Mouse (Mus musculus) layer of hippocampus, postnatal 36 days (tissue): ENCODE data around the gene Tmem192. TPM values are rescaled to one million over a fixed set of nuclear protein-coding genes. Genes with fewer than 3 reads are reported as not detected.

Source experiments
- DNase-seq, 2 experiments: peaks; one replicate each; pipeline ENCODE4 v3.0.0; 2022
- total RNA-seq, 2 experiments: library from RNA; stranded (reverse); gene quantifications; 2 replicates each; pipeline ENCODE4 v1.2.3; 2021

The Tmem192 gene
- total RNA-seq, result 10 to 100 TPM; 22.1 to 22.9 TPM

DNA sequence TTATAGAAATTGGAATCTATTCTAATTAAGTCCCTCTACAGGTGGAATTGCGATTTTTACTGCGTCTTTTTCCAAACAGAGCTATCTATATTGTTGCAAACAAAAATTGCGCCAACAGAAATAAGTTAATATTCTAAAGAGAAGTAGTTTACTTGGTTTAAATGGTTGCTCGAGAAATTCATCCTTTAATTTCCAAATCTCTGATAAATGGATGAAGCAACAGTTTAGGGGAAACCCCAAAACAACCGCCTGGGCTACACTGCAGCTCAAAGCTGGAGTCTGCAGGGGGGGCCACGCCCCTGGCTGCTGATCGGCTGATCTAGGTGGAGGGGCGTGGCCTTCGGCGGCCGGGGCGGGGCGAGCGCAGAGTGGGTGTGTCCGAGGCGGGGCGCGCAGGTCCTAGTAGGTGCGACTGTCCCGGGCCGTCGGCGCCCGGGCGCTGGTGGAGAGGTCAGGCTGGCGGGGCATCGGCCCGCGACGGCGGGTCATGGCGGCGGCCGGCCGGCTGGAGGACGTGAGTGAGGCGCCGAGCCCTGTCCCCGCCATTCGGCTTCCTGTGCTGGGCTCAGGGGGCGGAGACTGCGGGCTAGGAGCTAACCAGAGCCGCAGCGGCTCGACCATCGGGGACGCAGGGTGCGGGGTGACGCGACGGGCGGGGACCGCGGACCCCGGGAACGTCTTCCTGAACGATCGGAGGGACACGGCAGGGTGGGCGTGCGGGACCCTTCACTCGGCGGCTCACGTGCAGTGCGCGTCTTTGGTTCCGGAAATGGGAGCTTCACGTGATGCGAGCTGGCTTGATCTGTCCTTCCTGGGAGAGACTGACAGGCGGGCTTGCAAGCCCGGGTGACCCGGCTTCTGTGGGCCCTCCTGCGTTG is at the start of gene Tmem192:
Gene Tmem192 (plus strand): TSS at position 366 of the 878 bp plus-strand sequence.
- peak; percentile 93 to 94 for DNase-seq

- DNase-seq, result no peak
Measured at GRCm38 (mm10) chr8:64898710-64899109, 48.3 kb upstream of the Tmem192 start.

GRCm38 (mm10) chr8:64900645-64901044 is 46.3 kb upstream of the Tmem192 start:
- no peak for DNase-seq

GRCm38 (mm10) chr8:64901527-64902156 is 45.3 kb upstream of the Tmem192 start:
- no peak for DNase-seq

GRCm38 (mm10) chr8:64902191-64902590 is 44.8 kb upstream of the Tmem192 start:
- no peak for DNase-seq

GRCm38 (mm10) chr8:64903778-64904177 is 43.2 kb upstream of the Tmem192 start:
- no peak for DNase-seq

DNA sequence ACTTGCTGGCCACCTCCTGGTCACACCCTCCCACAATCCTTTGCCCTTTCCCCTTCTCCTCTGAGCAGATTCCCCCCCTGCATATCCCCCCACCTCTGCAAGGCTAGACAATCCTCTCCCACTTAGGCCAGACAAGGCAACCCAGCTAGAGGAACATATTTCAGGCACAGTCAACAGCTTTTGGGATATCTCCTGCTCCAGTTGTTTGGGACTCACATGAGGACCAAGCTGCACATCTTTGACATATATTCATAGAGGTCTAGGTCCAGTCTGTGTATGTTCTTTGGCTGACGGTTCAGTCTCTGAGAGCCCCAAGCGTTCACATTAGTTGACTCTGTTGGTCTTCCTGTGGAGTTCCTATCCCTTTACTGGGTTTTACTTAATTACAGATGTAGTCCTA is 37.0 kb upstream of the Tmem192 start:
- no peak for DNase-seq

GRCm38 (mm10) chr8:64916793-64917192 is 30.2 kb upstream of the Tmem192 start:
- no peak for DNase-seq

DNA sequence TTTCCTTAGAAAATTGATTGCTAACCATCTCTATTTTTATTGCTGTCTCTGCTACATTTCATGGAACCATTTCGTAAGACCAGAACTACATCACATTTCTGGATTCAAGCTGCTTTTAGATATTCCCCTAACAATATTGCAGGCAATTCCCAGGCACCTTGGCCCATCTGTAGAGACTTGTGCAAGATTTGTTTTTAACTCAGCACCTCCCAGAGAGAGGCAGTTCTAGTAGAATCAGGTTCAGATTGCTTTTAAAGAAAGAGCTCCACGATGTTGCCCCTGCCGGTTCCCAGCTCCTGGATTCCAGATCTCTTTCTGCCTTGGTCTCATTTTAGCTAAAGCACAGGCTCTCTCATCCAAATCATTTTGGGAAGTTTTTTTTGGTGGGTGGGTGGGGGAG is 23.7 kb upstream of the Tmem192 start:
- DNase-seq, result no peak

- no peak for DNase-seq
Measured at GRCm38 (mm10) chr8:64925762-64926161, 21.2 kb upstream of the Tmem192 start.

GRCm38 (mm10) chr8:64926355-64926754 is 20.6 kb upstream of the Tmem192 start:
- DNase-seq, result no peak

GRCm38 (mm10) chr8:64928938-64929337 is 18.0 kb upstream of the Tmem192 start:
- no peak for DNase-seq

DNA sequence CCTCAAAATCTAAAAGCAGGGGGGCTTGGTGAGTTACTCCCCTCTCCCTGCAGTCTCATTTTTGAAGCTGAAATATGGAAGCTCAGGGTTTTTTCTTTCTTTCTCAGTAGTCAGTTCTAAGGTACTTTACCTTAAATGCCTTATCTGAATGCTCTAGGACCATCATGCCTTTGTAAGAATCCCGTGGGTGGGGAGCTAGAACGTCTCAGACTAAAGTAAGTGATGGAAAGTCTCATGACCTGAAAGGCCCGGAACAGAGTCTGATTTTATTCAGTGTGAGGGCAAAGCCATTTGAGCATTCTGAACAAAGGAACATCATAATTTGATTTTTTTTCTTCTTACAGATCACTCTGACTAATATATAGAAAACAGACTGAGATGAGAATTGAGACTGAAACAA is 12.0 kb upstream of the Tmem192 start:
- DNase-seq, result no peak

GRCm38 (mm10) chr8:64941019-64941418 is 6.0 kb upstream of the Tmem192 start:
- no peak for DNase-seq

DNA sequence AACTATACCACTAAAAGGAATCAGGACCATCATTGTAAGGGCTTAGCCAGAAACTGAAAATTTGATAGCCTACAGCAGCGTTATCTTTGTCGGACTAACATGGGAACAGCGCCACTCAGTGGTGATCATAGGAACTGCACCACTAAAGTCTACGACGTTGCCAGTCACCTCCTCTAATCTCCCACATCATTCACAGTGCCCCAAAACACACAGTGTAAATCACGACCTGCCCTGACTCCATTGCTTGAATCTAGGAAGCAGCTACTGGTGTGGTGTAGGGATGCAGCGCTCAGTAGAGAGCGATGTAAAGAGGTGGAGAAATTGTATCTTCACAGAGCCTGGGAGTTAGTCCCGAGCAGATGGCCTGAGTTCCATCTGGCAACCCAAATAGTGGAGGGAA is 5.5 kb upstream of the Tmem192 start:
- peak; percentile 80 to 84 for DNase-seq

- DNase-seq, result peak in 1 of 2 experiments; percentile 15
Measured at GRCm38 (mm10) chr8:64942946-64943345, 4.0 kb upstream of the Tmem192 start.

- no peak for DNase-seq
Measured at GRCm38 (mm10) chr8:64944831-64945230, 2.2 kb upstream of the Tmem192 start.

- no peak for DNase-seq
Measured at GRCm38 (mm10) chr8:64945606-64946005, 1.4 kb upstream of the Tmem192 start.

DNA sequence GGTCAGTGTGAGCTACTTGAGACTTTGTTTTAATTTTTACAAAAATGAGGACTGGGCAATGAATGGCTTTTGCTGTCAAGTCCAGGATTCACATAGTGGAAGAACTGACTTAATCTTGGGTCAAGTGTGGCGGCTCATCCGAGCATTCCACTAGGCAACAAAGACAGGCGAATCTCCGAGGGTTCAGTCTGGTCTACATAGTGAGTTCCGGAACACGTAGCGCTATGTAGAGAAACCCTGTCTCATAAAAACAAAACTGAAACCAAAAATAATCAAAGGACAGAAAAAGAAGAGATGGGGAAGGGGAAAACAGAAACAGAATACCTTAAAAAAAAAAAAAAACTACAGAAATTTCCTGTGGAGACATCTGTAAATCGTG is 555 bp upstream of the Tmem192 start:
- DNase-seq, result no peak

- no peak for DNase-seq
Measured at GRCm38 (mm10) chr8:64947698-64948034, 681 bp downstream of the Tmem192 start.

DNA sequence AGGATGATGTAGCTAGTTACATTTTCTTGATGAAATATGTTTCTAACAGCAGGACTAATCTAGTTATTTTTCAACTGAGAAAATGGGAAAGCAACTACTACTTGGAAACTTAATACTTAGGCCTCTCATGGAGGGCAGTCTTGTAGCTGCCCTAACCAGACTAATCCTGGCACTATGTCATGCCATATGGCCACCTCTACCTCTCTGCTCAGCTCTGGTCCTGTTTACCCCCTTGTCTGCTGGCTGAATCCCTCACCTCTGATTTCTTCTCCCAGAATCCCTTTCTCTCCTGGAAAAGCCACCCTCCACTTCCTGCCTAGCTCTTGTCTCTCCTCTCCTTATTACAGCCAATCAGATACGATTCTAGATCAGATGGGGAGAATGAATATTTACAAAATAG is 1.4 kb downstream of the Tmem192 start:
- no peak for DNase-seq

DNA sequence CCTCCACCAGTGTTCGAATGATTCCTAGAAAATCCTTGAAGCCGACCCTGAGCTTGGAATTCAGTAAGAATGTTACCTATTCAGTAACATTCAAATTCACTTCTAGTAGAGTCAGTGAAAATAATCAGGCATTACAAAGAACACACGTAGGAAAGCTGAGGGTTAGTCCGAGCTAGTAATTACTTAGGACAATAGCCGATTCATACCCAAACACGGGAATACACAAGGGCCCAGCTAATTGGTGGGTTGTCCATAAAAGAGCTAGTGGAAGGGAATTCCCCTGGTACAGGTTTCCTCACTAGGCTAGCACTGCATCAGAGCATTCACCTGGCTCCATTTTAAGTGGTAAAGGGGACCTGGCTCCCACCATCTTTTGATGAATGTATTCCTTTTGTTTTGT is 5.1 kb downstream of the Tmem192 start:
- no peak for DNase-seq

DNA sequence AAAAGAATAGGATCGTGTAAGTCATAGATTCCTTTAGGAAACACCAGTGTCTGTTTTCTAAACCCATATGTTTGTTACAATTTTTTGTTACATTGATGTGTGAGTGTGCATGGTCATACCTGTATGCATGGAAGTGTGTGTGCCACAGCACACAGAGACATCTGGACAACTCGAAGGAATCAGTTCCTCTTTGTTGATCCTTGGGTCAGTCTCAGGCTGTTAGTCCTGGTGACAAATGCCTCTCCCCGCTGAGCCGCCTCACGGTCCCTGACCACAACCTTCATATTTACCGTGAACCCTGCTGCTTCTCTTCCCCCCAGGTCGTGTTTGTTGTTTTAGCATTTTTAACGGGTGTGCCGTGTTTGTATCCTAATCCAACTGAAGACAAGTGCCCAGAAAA is 12.0 kb downstream of the Tmem192 start:
- DNase-seq, result no peak

DNA sequence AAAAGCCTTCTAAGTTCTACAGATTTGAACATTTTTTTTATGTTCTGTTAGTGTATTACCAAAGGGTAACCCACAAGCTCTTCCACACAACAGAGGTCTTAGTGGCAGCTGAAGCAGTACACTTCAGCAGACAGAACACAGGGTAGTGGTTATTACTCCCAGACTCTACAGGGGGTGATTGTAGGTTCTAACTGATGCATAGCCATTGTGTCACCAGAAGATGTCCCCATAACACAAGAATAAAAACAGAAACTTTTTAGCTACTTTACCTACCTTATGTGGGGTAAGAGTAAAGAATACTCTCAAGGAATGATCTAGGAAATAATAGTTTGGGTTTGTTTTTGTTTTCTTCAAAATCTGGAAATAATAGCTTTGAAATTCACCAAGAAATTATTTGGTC is 15.9 kb downstream of the Tmem192 start:
- DNase-seq, result no peak
